Mouse (Mus musculus) intestine, embryonic 16.5 days (tissue): ENCODE measurements around the gene Hmgcr. TPM values are rescaled to one million over a fixed set of nuclear protein-coding genes. Genes with fewer than 3 reads are reported as not detected.

Experiments
- ATAC-seq: fragments of 200-750 bp; cut with Nextera tagmentation; 2 replicates; pipeline ENCODE4 v1.8.0; 2017; ENCODE audit warnings: moderate TSS enrichment, moderate library complexity
- H3K27ac ChIP-seq: fragments of 300-500 bp; sonication (generic); 2 replicates; pipeline ENCODE4 v1.5.1; 2014; ENCODE audit warnings: mild to moderate bottlenecking, low read length
- H3K27me3 ChIP-seq: fragments of 300-500 bp; sonication (generic); replicated peaks from 2 replicates; pipeline ENCODE4 v1.6.1; 2014; ENCODE audit warnings: low read length, control low read depth, mixed read lengths; ENCODE audit not compliant: control insufficient read depth, insufficient read depth
- H3K36me3 ChIP-seq: fragments of 300-500 bp; sonication (generic); 2 replicates; pipeline ENCODE4 v1.6.1; 2014; ENCODE audit warnings: low read length, control low read depth; ENCODE audit not compliant: control insufficient read depth, insufficient read depth
- H3K4me1 ChIP-seq: fragments of 300-500 bp; sonication (generic); 2 replicates; pipeline ENCODE4 v1.6.1; 2014; ENCODE audit warnings: low read length, control low read depth, mixed read lengths; ENCODE audit not compliant: control insufficient read depth, insufficient read depth
- H3K4me2 ChIP-seq: fragments of 300-500 bp; sonication (generic); 2 replicates; pipeline ENCODE4 v1.6.1; 2014; ENCODE audit warnings: low read depth, low read length, control low read depth
- H3K4me3 ChIP-seq: fragments of 300-500 bp; sonication (generic); 2 replicates; pipeline ENCODE4 v1.5.1; 2014; ENCODE audit warnings: mild to moderate bottlenecking, low read length
- H3K9ac ChIP-seq: fragments of 300-500 bp; sonication (generic); 2 replicates; pipeline ENCODE4 v1.6.1; 2014; ENCODE audit warnings: low read depth, low read length
- H3K9me3 ChIP-seq: fragments of 300-500 bp; sonication (generic); 2 replicates; pipeline ENCODE4 v1.6.1; 2016; ENCODE audit warnings: low read length, control low read depth; ENCODE audit not compliant: control insufficient read depth
- WGBS: fragments of 180-500 bp; shearing (Covaris S2); extraction: QIAGEN DNeasy Blood & Tissue Kit; methylation state at CpG from one replicate; pipeline ENCODE4 v1.1.7; 2014; 5-methylcytosine and 5-hydroxymethylcytosine counted together
- polyA plus RNA-seq: library from polyadenylated mRNA; unstranded; fragments of >200 nt; fragmentation: Nextera tagmentation; extraction: Ambion mirVana; gene quantifications from 2 replicates; pipeline ENCODE4 v1.2.1, GENCODE M21; 2015

The Hmgcr gene
- polyA plus RNA-seq, 1 experiment from 2014 or later: 86.6 TPM

GRCm38 (mm10) chr13:96689901-96690300 is 19.2 kb upstream of the Hmgcr start:
- H3K4me3 ChIP-seq: no peak overlapping the region
- 91% methylated on average over 5 of the region's 5 CpGs for WGBS
- no peaks in the 10 kb centered on the region for H3K36me3 ChIP-seq
- H3K27ac ChIP-seq: no peak overlapping the region
- H3K9ac ChIP-seq: no peak overlapping the region
- no peak overlapping the region for H3K4me2 ChIP-seq
- no peaks in the 10 kb centered on the region for H3K9me3 ChIP-seq
- H3K27me3 ChIP-seq: no peaks in the 10 kb centered on the region
- no peak for ATAC-seq
- H3K4me1 ChIP-seq: no peaks in the 10 kb centered on the region

GRCm38 (mm10) chr13:96687261-96687660 is 16.5 kb upstream of the Hmgcr start:
- WGBS: 78% methylated on average over 9 of the region's 9 CpGs
- H3K27me3 ChIP-seq: no peaks in the 10 kb centered on the region
- no peaks in the 10 kb centered on the region for H3K36me3 ChIP-seq
- H3K4me2 ChIP-seq: no peak overlapping the region
- no peak overlapping the region for H3K27ac ChIP-seq
- ATAC-seq: no peak
- H3K4me1 ChIP-seq: no peaks in the 10 kb centered on the region
- no peak overlapping the region for H3K9ac ChIP-seq
- H3K4me3 ChIP-seq: no peak overlapping the region
- no peaks in the 10 kb centered on the region for H3K9me3 ChIP-seq

- Histone ChIP-seq H3K27ac (no peak overlapping the region), H3K9me3 (no peaks in the 10 kb centered on the region), H3K27me3 (no peaks in the 10 kb centered on the region), H3K36me3 (no peaks in the 10 kb centered on the region), H3K4me2 (no peak overlapping the region), H3K4me3 (no peak overlapping the region), H3K4me1 (no peaks in the 10 kb centered on the region), H3K9ac (no peak overlapping the region)
- no peak for ATAC-seq
- 85% methylated on average over 5 of the region's 5 CpGs for WGBS
Measured at GRCm38 (mm10) chr13:96684779-96685178, 14.0 kb upstream of the Hmgcr start.

GRCm38 (mm10) chr13:96681088-96681620 is 10.4 kb upstream of the Hmgcr start:
- no peaks in the 10 kb centered on the region for H3K4me1 ChIP-seq
- H3K4me3 ChIP-seq: no peak overlapping the region
- H3K27ac ChIP-seq: no peak overlapping the region
- no peaks in the 10 kb centered on the region for H3K36me3 ChIP-seq
- H3K9me3 ChIP-seq: no peaks in the 10 kb centered on the region
- no peaks in the 10 kb centered on the region for H3K27me3 ChIP-seq
- no peak for ATAC-seq
- no peak overlapping the region for H3K4me2 ChIP-seq
- no peak overlapping the region for H3K9ac ChIP-seq

GRCm38 (mm10) chr13:96680163-96681087 is 9.7 kb upstream of the Hmgcr start:
- 71% methylated on average over 9 of the region's 9 CpGs for whole genome bisulfite sequencing
- H3K9me3 ChIP-seq: no peaks in the 10 kb centered on the region
- H3K4me1 ChIP-seq: no peaks in the 10 kb centered on the region
- no peaks in the 10 kb centered on the region for H3K36me3 ChIP-seq
- H3K27ac ChIP-seq: no peak overlapping the region
- no peak overlapping the region for H3K9ac ChIP-seq
- H3K27me3 ChIP-seq: no peaks in the 10 kb centered on the region
- H3K4me2 ChIP-seq: no peak overlapping the region
- no peak overlapping the region for H3K4me3 ChIP-seq
- ATAC-seq: no peak

- no peak for ATAC-seq
- no peak overlapping the region for H3K4me2 ChIP-seq
- WGBS: 65% methylated on average over 6 of the region's 6 CpGs
Measured at GRCm38 (mm10) chr13:96678616-96679015, 7.9 kb upstream of the Hmgcr start.

GRCm38 (mm10) chr13:96677071-96677470 is 6.3 kb upstream of the Hmgcr start:
- H3K27me3 ChIP-seq: no peaks in the 10 kb centered on the region
- no peak overlapping the region for H3K4me2 ChIP-seq
- H3K27ac ChIP-seq: no peak overlapping the region
- H3K9ac ChIP-seq: no peak overlapping the region
- H3K4me3 ChIP-seq: no peak overlapping the region
- H3K9me3 ChIP-seq: no peaks in the 10 kb centered on the region
- H3K4me1 ChIP-seq: no peaks in the 10 kb centered on the region
- no peaks in the 10 kb centered on the region for H3K36me3 ChIP-seq
- no peak for ATAC-seq
- WGBS: 74% methylated on average over 1 of the region's 1 CpGs

More at GRCm38 (mm10) chr13:96678616-96679015, 7.9 kb upstream of the Hmgcr start:
- no peaks in the 10 kb centered on the region for H3K4me1 ChIP-seq
- H3K27me3 ChIP-seq: no peaks in the 10 kb centered on the region
- no peaks in the 10 kb centered on the region for H3K9me3 ChIP-seq
- H3K27ac ChIP-seq: no peak overlapping the region
- no peaks in the 10 kb centered on the region for H3K36me3 ChIP-seq
- no peak overlapping the region for H3K9ac ChIP-seq
- no peak overlapping the region for H3K4me3 ChIP-seq

GRCm38 (mm10) chr13:96675756-96676155 is 5.0 kb upstream of the Hmgcr start:
- H3K4me1 ChIP-seq: peaks cover 4% of the 10 kb centered on the region; the same call in 1 of the 2 replicates

GRCm38 (mm10) chr13:96673817-96674216 is 3.1 kb upstream of the Hmgcr start:
- no peak for ATAC-seq
- no peak overlapping the region for H3K9ac ChIP-seq
- peaks cover 11% of the 10 kb centered on the region for H3K4me1 ChIP-seq
- H3K27me3 ChIP-seq: no peaks in the 10 kb centered on the region
- no peak overlapping the region for H3K4me2 ChIP-seq
- H3K27ac ChIP-seq: no peak overlapping the region
- 79% methylated on average over 7 of the region's 7 CpGs for WGBS
- no peak overlapping the region for H3K4me3 ChIP-seq
- H3K36me3 ChIP-seq: no peaks in the 10 kb centered on the region
- H3K9me3 ChIP-seq: no peaks in the 10 kb centered on the region

More at GRCm38 (mm10) chr13:96675756-96676155, 5.0 kb upstream of the Hmgcr start:
- no peaks in the 10 kb centered on the region for H3K9me3 ChIP-seq
- H3K27ac ChIP-seq: no peak overlapping the region
- no peaks in the 10 kb centered on the region for H3K27me3 ChIP-seq
- no peak overlapping the region for H3K4me3 ChIP-seq
- H3K9ac ChIP-seq: no peak overlapping the region
- no peaks in the 10 kb centered on the region for H3K36me3 ChIP-seq
- no peak for ATAC-seq
- no peak overlapping the region for H3K4me2 ChIP-seq
- WGBS: 81% methylated on average over 6 of the region's 6 CpGs
